Mouse (Mus musculus): ENCODE results near the gene Tmem213. TPM values are rescaled to one million over a fixed set of nuclear protein-coding genes. Genes with fewer than 3 reads are reported as not detected.
A peak's percentile ranks its signal among the peaks of the same experiment; 100 is the strongest.

Gene Tmem213
- polyA plus RNA-seq, 1 experiment: not detected

- Histone ChIP-seq H3K27me3 (ENCODE audit: control insufficient read depth, insufficient read depth, low read length) (no peaks in the 10 kb centered on the region), H3K4me1 (ENCODE audit: control insufficient read depth, insufficient read depth, insufficient read length, low read length) (no peaks in the 10 kb centered on the region), H3K4me3 (ENCODE audit: low read depth, low read length) (no peak overlapping the region), H3K27ac (ENCODE audit: insufficient read depth, low read depth, low read length) (no peak overlapping the region), H3K36me3 (ENCODE audit: control insufficient read depth, insufficient read depth, low read length) (no peaks in the 10 kb centered on the region)
- TF ChIP-seq CTCF (IDR thresholded peaks at IDR 0.05; ENCODE audit: extremely low read depth, insufficient read length, insufficient replicate concordance, low read depth, low read length): no peak
- TF ChIP-seq POLR2A (IDR thresholded peaks at IDR 0.05; ENCODE audit: low read depth, low read length): no peak
- WGBS: 35% methylated on average over 11 of the region's 11 CpGs
Observed at GRCm38 (mm10) chr6:38152305-38152704, 43.2 kb downstream of the Tmem213 start.

DNA sequence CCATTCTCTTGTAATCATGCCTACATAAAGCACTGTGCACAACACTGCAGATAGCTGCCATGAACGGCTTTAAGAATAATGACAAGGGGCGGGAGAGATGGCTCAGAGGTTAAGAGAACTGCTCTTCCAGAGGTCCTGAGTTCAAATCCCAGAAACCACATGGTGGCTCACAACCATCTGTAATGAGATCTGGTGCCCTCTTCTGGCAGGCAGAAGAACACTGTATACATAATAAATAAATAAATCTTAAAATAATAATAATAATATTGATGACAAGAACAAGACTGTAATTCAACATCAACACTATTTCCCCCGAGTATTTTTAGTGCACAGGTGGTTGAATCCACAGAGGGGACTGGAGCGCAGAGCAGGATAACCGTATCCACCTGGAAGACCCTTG is 47.1 kb downstream of the Tmem213 start:
- H3K27ac ChIP-seq (ENCODE audit: insufficient read depth, low read depth, low read length): no peak overlapping the region
- no peak overlapping the region for H3K4me3 ChIP-seq (ENCODE audit: low read depth, low read length)
- no peak for TF ChIP-seq POLR2A (IDR thresholded peaks at IDR 0.05; ENCODE audit: low read depth, low read length)
- TF ChIP-seq CTCF (IDR thresholded peaks at IDR 0.05; ENCODE audit: extremely low read depth, insufficient read length, insufficient replicate concordance, low read depth, low read length): no peak
- 85% methylated on average over 5 of the region's 5 CpGs for WGBS
- H3K36me3 ChIP-seq (ENCODE audit: control insufficient read depth, insufficient read depth, low read length): no peaks in the 10 kb centered on the region
- H3K4me1 ChIP-seq (ENCODE audit: control insufficient read depth, insufficient read depth, insufficient read length, low read length): no peaks in the 10 kb centered on the region
- no peaks in the 10 kb centered on the region for H3K27me3 ChIP-seq (ENCODE audit: control insufficient read depth, insufficient read depth, low read length)

- no peak overlapping the region for H3K27ac ChIP-seq (ENCODE audit: insufficient read depth, low read depth, low read length)
- H3K27me3 ChIP-seq (ENCODE audit: control insufficient read depth, insufficient read depth, low read length): no peaks in the 10 kb centered on the region
- 93% methylated on average over 16 of the region's 16 CpGs for WGBS
- no peaks in the 10 kb centered on the region for H3K36me3 ChIP-seq (ENCODE audit: control insufficient read depth, insufficient read depth, low read length)
- no peaks in the 10 kb centered on the region for H3K4me1 ChIP-seq (ENCODE audit: control insufficient read depth, insufficient read depth, insufficient read length, low read length)
- H3K4me3 ChIP-seq (ENCODE audit: low read depth, low read length): no peak overlapping the region
- TF ChIP-seq POLR2A (IDR thresholded peaks at IDR 0.05; ENCODE audit: low read depth, low read length) (no peak), CTCF (IDR thresholded peaks at IDR 0.05; ENCODE audit: extremely low read depth, insufficient read length, insufficient replicate concordance, low read depth, low read length) (no peak)
Observed at GRCm38 (mm10) chr6:38157925-38158324, 48.9 kb downstream of the Tmem213 start.

DNA sequence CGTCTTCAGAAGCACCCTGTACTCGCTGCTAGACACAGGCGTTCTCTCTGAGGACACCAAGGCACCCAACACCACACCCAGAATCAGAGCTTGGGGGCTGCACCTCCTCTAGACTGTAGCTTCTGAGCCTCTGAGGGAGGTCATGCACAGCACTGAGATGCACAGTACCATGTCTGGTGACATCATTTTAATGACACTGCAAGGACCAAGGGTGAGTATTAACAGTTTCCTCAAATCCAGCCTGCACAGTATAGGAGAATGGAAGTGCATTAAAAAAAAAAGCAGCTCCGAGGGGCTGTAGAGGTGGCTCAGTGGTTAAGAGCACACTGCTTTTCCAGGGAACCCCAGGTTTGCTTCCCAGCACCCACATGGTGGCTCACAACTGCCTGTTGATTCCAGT is 50.5 kb downstream of the Tmem213 start:
- no peaks in the 10 kb centered on the region for H3K36me3 ChIP-seq (ENCODE audit: control insufficient read depth, insufficient read depth, low read length)
- TF ChIP-seq CTCF (IDR thresholded peaks at IDR 0.05; ENCODE audit: extremely low read depth, insufficient read length, insufficient replicate concordance, low read depth, low read length) (no peak), POLR2A (IDR thresholded peaks at IDR 0.05; ENCODE audit: low read depth, low read length) (no peak)
- H3K4me3 ChIP-seq (ENCODE audit: low read depth, low read length): no peak overlapping the region
- no peaks in the 10 kb centered on the region for H3K4me1 ChIP-seq (ENCODE audit: control insufficient read depth, insufficient read depth, insufficient read length, low read length)
- 89% methylated on average over 4 of the region's 4 CpGs for WGBS
- no peaks in the 10 kb centered on the region for H3K27me3 ChIP-seq (ENCODE audit: control insufficient read depth, insufficient read depth, low read length)
- no peak overlapping the region for H3K27ac ChIP-seq (ENCODE audit: insufficient read depth, low read depth, low read length)

- Histone ChIP-seq H3K4me1 (ENCODE audit: control insufficient read depth, insufficient read depth, insufficient read length, low read length) (no peaks in the 10 kb centered on the region), H3K36me3 (ENCODE audit: control insufficient read depth, insufficient read depth, low read length) (no peaks in the 10 kb centered on the region), H3K4me3 (ENCODE audit: low read depth, low read length) (no peak overlapping the region), H3K27ac (ENCODE audit: insufficient read depth, low read depth, low read length) (no peak overlapping the region), H3K27me3 (ENCODE audit: control insufficient read depth, insufficient read depth, low read length) (no peaks in the 10 kb centered on the region)
- 8% methylated on average over 3 of the region's 3 CpGs for WGBS
- TF ChIP-seq POLR2A (IDR thresholded peaks at IDR 0.05; ENCODE audit: low read depth, low read length) (no peak), CTCF (IDR thresholded peaks at IDR 0.05; ENCODE audit: extremely low read depth, insufficient read length, insufficient replicate concordance, low read depth, low read length) (peak; percentile 29; the same call in 1 of the 2 replicates)
Observed at GRCm38 (mm10) chr6:38160102-38160501, 51.0 kb downstream of the Tmem213 start.

DNA sequence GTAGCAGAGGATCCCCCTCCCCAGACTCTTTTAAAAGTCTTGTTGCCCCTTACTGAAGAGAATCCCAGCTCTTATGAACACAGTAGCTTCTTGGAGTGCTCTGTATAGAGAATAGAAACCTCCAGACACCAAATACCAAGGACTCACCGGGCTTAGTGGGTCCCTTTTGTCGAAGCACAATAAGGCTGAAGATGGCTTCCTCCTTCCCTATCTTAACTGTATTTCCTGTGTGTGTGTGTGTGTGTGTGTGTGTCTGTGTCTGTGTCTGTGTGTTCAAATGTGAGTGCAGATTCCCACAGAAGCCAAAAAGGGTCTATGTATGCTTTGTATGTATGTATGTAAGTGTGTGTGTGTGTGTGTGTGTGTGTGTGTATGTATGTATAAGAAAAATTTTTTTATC is 51.5 kb downstream of the Tmem213 start:
- H3K36me3 ChIP-seq (ENCODE audit: control insufficient read depth, insufficient read depth, low read length): no peaks in the 10 kb centered on the region
- TF ChIP-seq POLR2A (IDR thresholded peaks at IDR 0.05; ENCODE audit: low read depth, low read length) (no peak), CTCF (IDR thresholded peaks at IDR 0.05; ENCODE audit: extremely low read depth, insufficient read length, insufficient replicate concordance, low read depth, low read length) (no peak)
- H3K27me3 ChIP-seq (ENCODE audit: control insufficient read depth, insufficient read depth, low read length): no peaks in the 10 kb centered on the region
- no peak overlapping the region for H3K27ac ChIP-seq (ENCODE audit: insufficient read depth, low read depth, low read length)
- no peaks in the 10 kb centered on the region for H3K4me1 ChIP-seq (ENCODE audit: control insufficient read depth, insufficient read depth, insufficient read length, low read length)
- no peak overlapping the region for H3K4me3 ChIP-seq (ENCODE audit: low read depth, low read length)
- WGBS: 80% methylated on average over 2 of the region's 2 CpGs

GRCm38 (mm10) chr6:38162825-38163504 is 53.9 kb downstream of the Tmem213 start:
- no peaks in the 10 kb centered on the region for H3K4me1 ChIP-seq (ENCODE audit: control insufficient read depth, insufficient read depth, insufficient read length, low read length)
- no peaks in the 10 kb centered on the region for H3K27me3 ChIP-seq (ENCODE audit: control insufficient read depth, insufficient read depth, low read length)
- no peak overlapping the region for H3K4me3 ChIP-seq (ENCODE audit: low read depth, low read length)
- TF ChIP-seq POLR2A (IDR thresholded peaks at IDR 0.05; ENCODE audit: low read depth, low read length): no peak
- H3K27ac ChIP-seq (ENCODE audit: insufficient read depth, low read depth, low read length): no peak overlapping the region
- H3K36me3 ChIP-seq (ENCODE audit: control insufficient read depth, insufficient read depth, low read length): no peaks in the 10 kb centered on the region
- 49% methylated on average over 14 of the region's 14 CpGs for WGBS

All from small intestine, adult 2 months (tissue).